Mouse (Mus musculus) heart, embryonic 11.5 days (tissue): ENCODE results near the gene Zc2hc1c. TPM values are rescaled to one million over a fixed set of nuclear protein-coding genes. Genes with fewer than 3 reads are reported as not detected.
A peak's percentile ranks its signal among the peaks of the same experiment; 100 is the strongest.

Source experiments
- ATAC-seq: fragments of 200-750 bp; cut with Nextera tagmentation; replicated peaks from 2 replicates; pipeline ENCODE4 v1.8.0; 2017; ENCODE audit warnings: moderate library complexity; ENCODE audit not compliant: insufficient number of reproducible peaks, low FRiP score, low TSS enrichment
- H3K27ac ChIP-seq: fragments of 300-500 bp; sonication (generic); 2 replicates; pipeline ENCODE4 v1.5.1; 2014; ENCODE audit warnings: mild to moderate bottlenecking, low read depth, low read length
- H3K27me3 ChIP-seq: fragments of 300-500 bp; sonication (generic); 2 replicates; pipeline ENCODE4 v1.6.1; 2014; ENCODE audit warnings: mild to moderate bottlenecking, low read length, mixed read lengths; ENCODE audit not compliant: control insufficient read depth, insufficient read depth
- H3K36me3 ChIP-seq: fragments of 300-500 bp; sonication (generic); 2 replicates; pipeline ENCODE4 v1.6.1; 2014; ENCODE audit warnings: mild to moderate bottlenecking, low read length, moderate library complexity, mixed read lengths; ENCODE audit not compliant: control insufficient read depth, insufficient read depth
- H3K4me1 ChIP-seq: fragments of 300-500 bp; sonication (generic); 2 replicates; pipeline ENCODE4 v1.6.1; 2014; ENCODE audit warnings: low read length; ENCODE audit not compliant: control insufficient read depth, insufficient read depth
- H3K4me2 ChIP-seq: fragments of 300-500 bp; sonication (generic); 2 replicates; pipeline ENCODE4 v1.6.1; 2014; ENCODE audit warnings: mild to moderate bottlenecking, moderate library complexity
- H3K4me3 ChIP-seq: fragments of 300-500 bp; sonication (generic); 2 replicates; pipeline ENCODE4 v1.5.1; 2014; ENCODE audit warnings: low read depth, low read length
- H3K9ac ChIP-seq: fragments of 300-500 bp; sonication (generic); 2 replicates; pipeline ENCODE4 v1.6.1; 2014; ENCODE audit warnings: mild to moderate bottlenecking, low read depth, low read length, moderate library complexity
- H3K9me3 ChIP-seq: fragments of 300-500 bp; sonication (generic); replicated peaks from 2 replicates; pipeline ENCODE4 v1.6.1; 2016; ENCODE audit warnings: low read length; ENCODE audit not compliant: control insufficient read depth
- WGBS: fragments of 180-500 bp; shearing (Covaris S2); extraction: QIAGEN DNeasy Blood & Tissue Kit; methylation state at CpG from one replicate; pipeline ENCODE4 v1.1.7; 2014; ENCODE audit not compliant: insufficient replicate concordance; 5-methylcytosine and 5-hydroxymethylcytosine counted together
- polyA plus RNA-seq: library from polyadenylated mRNA; unstranded; fragments of >200 nt; fragmentation: Nextera tagmentation; extraction: Ambion mirVana; gene quantifications from 2 replicates; pipeline ENCODE4 v1.2.1, GENCODE M21; 2014

Zc2hc1c gene
- polyA plus RNA-seq, result 0.69 and 0.93 TPM in 2 replicates

- peaks cover 5% of the 10 kb centered on the region for H3K27me3 ChIP-seq
- H3K36me3 ChIP-seq, result no peaks in the 10 kb centered on the region
- peak; percentile 79 for ATAC-seq
- H3K27ac ChIP-seq, result no peak within 1 kb of the TSS
- H3K4me3 ChIP-seq, result peak within 1 kb of the TSS; percentile 58
- H3K9ac ChIP-seq, result peak within 1 kb of the TSS; percentile 76
- H3K9me3 ChIP-seq, result no peaks in the 10 kb centered on the region
- H3K4me1 ChIP-seq, result peaks cover 11% of the 10 kb centered on the region; the same call in 1 of the 2 replicates
- 3% methylated on average over 30 of the region's 31 CpGs for WGBS
- H3K4me2 ChIP-seq, result peak within 1 kb of the TSS; percentile 87
These were observed at the start of gene Zc2hc1c for GRCm38 (mm10) chr12:85288486-85289156. Zc2hc1c (plus strand) TSS chr12:85288591.

GRCm38 (mm10) chr12:85252083-85252482 lies 36.3 kb upstream of the Zc2hc1c start:
- Histone ChIP-seq H3K27ac (no peak overlapping the region), H3K4me2 (no peak overlapping the region), H3K9me3 (no peaks in the 10 kb centered on the region), H3K36me3 (0 out of 2 replicates have a peak, but pooled peaks cover 3% of the 10 kb centered on the region), H3K4me3 (no peak overlapping the region), H3K27me3 (no peaks in the 10 kb centered on the region), H3K9ac (no peak overlapping the region), H3K4me1 (no peaks in the 10 kb centered on the region)
- WGBS, result 73% methylated on average over 3 of the region's 3 CpGs
- ATAC-seq, result no peak

DNA sequence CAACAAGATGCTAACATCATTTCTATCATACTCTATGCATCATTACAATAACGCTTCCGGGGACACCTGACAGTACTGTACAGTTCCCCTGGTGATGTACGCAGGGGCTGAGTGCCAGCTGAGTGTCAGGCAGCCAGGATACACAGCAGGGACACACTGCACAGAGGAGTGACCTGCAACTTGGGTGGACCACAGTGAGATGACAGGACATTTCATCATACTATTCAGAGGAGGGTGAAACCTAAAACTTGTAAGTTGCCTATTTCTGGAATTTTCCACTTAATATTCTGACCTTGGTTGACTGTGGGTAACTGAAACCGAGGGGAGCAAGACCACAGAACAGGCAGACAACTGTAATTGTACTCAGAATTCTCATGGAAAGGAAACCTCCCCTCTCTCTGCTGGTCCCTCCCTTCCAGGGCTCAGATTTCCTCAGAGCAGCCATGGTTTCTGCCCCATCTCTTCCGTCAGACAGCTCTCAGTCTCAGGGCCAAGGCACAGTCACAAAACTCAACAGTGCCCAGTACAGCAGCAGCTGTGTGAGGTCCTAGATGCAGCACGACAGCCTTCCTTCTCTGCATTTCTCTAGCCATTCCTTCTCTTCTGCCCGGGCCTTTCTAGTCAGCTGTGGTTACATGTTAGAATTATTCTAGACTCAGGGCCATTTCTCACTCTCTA lies 32.2 kb upstream of the Zc2hc1c start:
- H3K4me2 ChIP-seq, result no peak overlapping the region
- H3K36me3 ChIP-seq, result no peaks in the 10 kb centered on the region
- no peak for ATAC-seq
- no peak overlapping the region for H3K9ac ChIP-seq
- no peaks in the 10 kb centered on the region for H3K4me1 ChIP-seq
- H3K9me3 ChIP-seq, result no peaks in the 10 kb centered on the region
- H3K27ac ChIP-seq, result peak overlapping the region; percentile 74
- H3K4me3 ChIP-seq, result no peak overlapping the region
- H3K27me3 ChIP-seq, result no peaks in the 10 kb centered on the region
- whole genome bisulfite sequencing, result 62% methylated on average over 7 of the region's 7 CpGs

GRCm38 (mm10) chr12:85257008-85257639 lies 31.3 kb upstream of the Zc2hc1c start:
- H3K27ac ChIP-seq, result peak overlapping the region; percentile 74
- no peaks in the 10 kb centered on the region for H3K9me3 ChIP-seq
- no peak overlapping the region for H3K9ac ChIP-seq
- ATAC-seq, result no peak; the same call in 1 of the 2 replicates
- H3K4me2 ChIP-seq, result no peak overlapping the region
- no peaks in the 10 kb centered on the region for H3K27me3 ChIP-seq
- H3K36me3 ChIP-seq, result no peaks in the 10 kb centered on the region
- no peak overlapping the region for H3K4me3 ChIP-seq
- H3K4me1 ChIP-seq, result no peaks in the 10 kb centered on the region
- WGBS, result 59% methylated on average over 7 of the region's 7 CpGs

GRCm38 (mm10) chr12:85262489-85262888 lies 25.9 kb upstream of the Zc2hc1c start:
- H3K36me3 ChIP-seq, result no peaks in the 10 kb centered on the region
- no peak overlapping the region for H3K9ac ChIP-seq
- no peaks in the 10 kb centered on the region for H3K9me3 ChIP-seq
- no peak for ATAC-seq
- 58% methylated on average over 10 of the region's 10 CpGs for WGBS
- H3K4me1 ChIP-seq, result no peaks in the 10 kb centered on the region
- no peaks in the 10 kb centered on the region for H3K27me3 ChIP-seq
- no peak overlapping the region for H3K4me3 ChIP-seq
- H3K27ac ChIP-seq, result no peak overlapping the region
- H3K4me2 ChIP-seq, result no peak overlapping the region

- H3K9me3 ChIP-seq, result no peaks in the 10 kb centered on the region
- ATAC-seq, result no peak
- H3K4me3 ChIP-seq, result no peak overlapping the region
- H3K9ac ChIP-seq, result no peak overlapping the region
- no peaks in the 10 kb centered on the region for H3K4me1 ChIP-seq
- 77% methylated on average over 5 of the region's 5 CpGs for WGBS
- no peak overlapping the region for H3K4me2 ChIP-seq
- H3K27me3 ChIP-seq, result no peaks in the 10 kb centered on the region
- no peaks in the 10 kb centered on the region for H3K36me3 ChIP-seq
- H3K27ac ChIP-seq, result no peak overlapping the region
These were observed 25.2 kb upstream of the Zc2hc1c start for GRCm38 (mm10) chr12:85263190-85263589.

DNA sequence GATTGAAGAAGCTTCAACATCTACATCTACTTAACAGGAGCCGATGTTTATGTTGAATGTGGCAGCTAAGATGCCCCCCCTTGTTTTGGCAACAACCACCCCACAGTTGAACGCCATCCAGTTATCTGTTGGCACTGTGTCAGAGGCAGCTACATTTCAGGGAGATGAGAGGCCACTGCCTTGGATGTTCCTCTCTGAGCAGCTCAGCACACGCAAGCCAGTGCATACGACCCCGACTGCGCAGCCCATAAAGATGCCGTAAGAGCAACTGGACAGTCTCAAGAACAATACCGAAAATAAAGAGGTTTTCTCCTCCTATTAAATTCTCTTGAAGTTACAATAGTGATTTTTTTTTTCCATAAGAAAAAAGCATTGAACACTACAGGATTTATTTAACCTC lies 23.9 kb upstream of the Zc2hc1c start:
- ATAC-seq, result no peak
- Histone ChIP-seq H3K9ac (no peak overlapping the region), H3K4me2 (no peak overlapping the region), H3K4me3 (no peak overlapping the region), H3K27ac (no peak overlapping the region), H3K27me3 (no peaks in the 10 kb centered on the region), H3K36me3 (no peaks in the 10 kb centered on the region), H3K4me1 (no peaks in the 10 kb centered on the region), H3K9me3 (no peaks in the 10 kb centered on the region)
- WGBS, result 81% methylated on average over 8 of the region's 8 CpGs

- 44% methylated on average over 7 of the region's 7 CpGs for WGBS
- no peak for ATAC-seq
These were observed 23.5 kb upstream of the Zc2hc1c start for GRCm38 (mm10) chr12:85264940-85265339.

More at GRCm38 (mm10) chr12:85264940-85265339, 23.5 kb upstream of the Zc2hc1c start:
- Histone ChIP-seq H3K4me2 (no peak overlapping the region), H3K4me3 (no peak overlapping the region), H3K9me3 (no peaks in the 10 kb centered on the region), H3K27me3 (no peaks in the 10 kb centered on the region), H3K27ac (no peak overlapping the region), H3K4me1 (no peaks in the 10 kb centered on the region; the same call in 1 of the 2 replicates), H3K36me3 (no peaks in the 10 kb centered on the region), H3K9ac (no peak overlapping the region)
